Mouse (Mus musculus): ENCODE data around the gene Zfp609. TPM values are rescaled to one million over a fixed set of nuclear protein-coding genes. Genes with fewer than 3 reads are reported as not detected.
"Not testable (repeated sequence)": the region's sequence is repeated elsewhere in the genome, so short reads cannot be mapped to it uniquely, and the experiment has no call there.

The Zfp609 gene
- polyA plus RNA-seq, 1 experiment from 2014 or later = 12.1 TPM

DNA sequence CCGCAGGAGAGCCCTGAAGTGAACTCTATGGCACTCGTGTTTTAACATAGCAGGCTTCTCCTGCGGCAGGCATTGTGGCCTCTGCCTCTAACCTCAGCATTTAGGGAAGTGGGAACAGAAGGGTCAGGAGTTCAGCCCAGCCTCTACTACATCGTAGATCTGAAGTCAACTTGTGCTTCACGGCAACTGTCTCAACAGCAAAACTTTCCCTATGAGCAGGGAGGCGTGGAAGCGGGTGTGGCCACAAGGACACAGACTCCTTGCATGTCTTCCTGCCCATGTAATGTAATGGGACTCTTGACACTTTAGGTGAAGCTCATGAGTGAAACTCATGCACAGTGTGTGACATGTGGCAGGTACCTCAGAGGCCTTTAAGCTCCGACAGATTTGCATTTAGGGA is 171.8 kb downstream of the Zfp609 start:
- Histone ChIP-seq H3K27ac (no peak overlapping the region), H3K9ac (no peak overlapping the region), H3K9me3 (no peaks in the 10 kb centered on the region), H3K4me3 (no peak overlapping the region), H3K4me2 (replicated peaks) (no peak overlapping the region), H3K27me3 (replicated peaks) (no peaks in the 10 kb centered on the region), H3K36me3 (no peaks in the 10 kb centered on the region), H3K4me1 (no peaks in the 10 kb centered on the region)
- ATAC-seq (ENCODE audit: low FRiP score, low read depth) = no peak
- WGBS = 90% methylated on average over 8 of the region's 8 CpGs

DNA sequence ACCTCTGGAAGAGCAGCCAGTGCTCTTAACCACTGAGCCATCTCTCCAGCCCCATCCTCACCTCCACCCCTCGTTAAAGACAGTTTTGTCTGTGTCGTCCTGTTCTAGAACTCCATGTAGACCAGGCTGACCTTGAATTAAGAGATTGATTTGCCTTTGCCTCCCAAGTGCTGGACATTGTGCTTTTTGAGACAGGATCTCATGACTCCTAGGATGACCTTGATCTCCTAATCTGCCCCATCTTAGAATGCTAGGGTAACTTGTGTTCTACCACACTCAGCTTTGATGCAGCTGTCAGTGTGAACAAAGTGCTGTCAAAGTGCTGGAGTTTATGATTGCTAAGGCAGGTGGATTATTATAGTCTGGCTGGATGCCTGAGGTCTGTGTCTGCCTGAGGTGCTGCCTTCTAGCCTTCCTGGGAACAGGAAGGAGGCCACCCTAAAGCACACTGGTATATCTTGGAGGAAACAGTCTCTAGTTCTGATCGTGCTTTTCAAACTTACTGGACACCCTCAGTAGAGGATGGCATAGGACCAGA is 172.6 kb downstream of the Zfp609 start:
- H3K27me3 ChIP-seq (replicated peaks) = no peaks in the 10 kb centered on the region
- 85% methylated on average over 3 of the region's 3 CpGs for WGBS
- no peak overlapping the region for H3K4me3 ChIP-seq
- H3K27ac ChIP-seq = no peak overlapping the region
- no peak overlapping the region for H3K4me2 ChIP-seq (replicated peaks)
- H3K36me3 ChIP-seq = no peaks in the 10 kb centered on the region
- H3K9ac ChIP-seq = no peak overlapping the region
- no peaks in the 10 kb centered on the region for H3K9me3 ChIP-seq
- H3K4me1 ChIP-seq = no peaks in the 10 kb centered on the region
- ATAC-seq (ENCODE audit: low FRiP score, low read depth) = no peak

DNA sequence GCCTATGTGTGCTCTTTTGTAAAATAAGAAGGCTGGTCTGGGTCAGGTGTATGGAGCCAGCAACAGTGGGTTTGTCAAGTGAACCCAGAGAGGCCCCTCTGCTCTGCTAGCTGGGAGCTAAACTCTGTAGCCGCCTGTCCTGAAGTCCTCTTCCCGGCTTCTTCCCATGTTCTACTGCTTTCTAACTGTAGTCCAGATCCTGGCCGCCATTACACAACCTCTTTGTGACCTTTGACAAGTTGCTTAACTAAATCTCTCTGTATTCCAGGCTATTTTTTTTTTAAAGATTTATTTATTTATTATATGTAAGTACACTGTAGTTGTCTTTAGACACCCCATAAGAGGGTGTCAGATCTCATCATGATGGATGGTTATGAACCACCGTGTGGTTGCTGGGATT is 173.6 kb downstream of the Zfp609 start:
- H3K4me2 ChIP-seq (replicated peaks) = no peak overlapping the region
- H3K9me3 ChIP-seq = no peaks in the 10 kb centered on the region
- no peak overlapping the region for H3K9ac ChIP-seq
- no peak overlapping the region for H3K27ac ChIP-seq
- no peak for ATAC-seq (ENCODE audit: low FRiP score, low read depth)
- no peak overlapping the region for H3K4me3 ChIP-seq
- no peaks in the 10 kb centered on the region for H3K36me3 ChIP-seq
- WGBS = 97% methylated on average over 4 of the region's 4 CpGs
- H3K4me1 ChIP-seq = no peaks in the 10 kb centered on the region
- H3K27me3 ChIP-seq (replicated peaks) = no peaks in the 10 kb centered on the region

DNA sequence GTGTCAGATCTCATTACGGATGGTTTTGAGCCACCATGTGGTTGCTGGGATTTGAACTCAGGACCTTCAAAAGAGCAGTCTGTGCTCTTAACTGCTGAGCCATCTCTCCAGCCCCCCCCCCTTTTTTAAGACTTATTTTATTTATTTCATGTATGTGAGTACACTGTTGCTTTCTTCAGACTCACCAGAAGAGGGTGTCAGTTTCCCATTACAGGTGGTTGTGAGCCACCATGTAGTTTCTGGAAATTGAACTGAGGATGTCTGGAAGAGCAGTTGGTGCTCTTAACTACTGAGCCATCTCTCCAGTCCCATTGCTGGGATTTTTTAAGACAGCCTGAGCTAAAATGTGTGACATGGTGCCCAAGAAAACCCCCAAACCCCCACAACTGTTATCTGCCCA is 175.4 kb downstream of the Zfp609 start:
- WGBS = 88% methylated on average over 1 of the region's 1 CpGs
- ATAC-seq (ENCODE audit: low FRiP score, low read depth); H3K36me3 ChIP-seq: not testable (repeated sequence)

DNA sequence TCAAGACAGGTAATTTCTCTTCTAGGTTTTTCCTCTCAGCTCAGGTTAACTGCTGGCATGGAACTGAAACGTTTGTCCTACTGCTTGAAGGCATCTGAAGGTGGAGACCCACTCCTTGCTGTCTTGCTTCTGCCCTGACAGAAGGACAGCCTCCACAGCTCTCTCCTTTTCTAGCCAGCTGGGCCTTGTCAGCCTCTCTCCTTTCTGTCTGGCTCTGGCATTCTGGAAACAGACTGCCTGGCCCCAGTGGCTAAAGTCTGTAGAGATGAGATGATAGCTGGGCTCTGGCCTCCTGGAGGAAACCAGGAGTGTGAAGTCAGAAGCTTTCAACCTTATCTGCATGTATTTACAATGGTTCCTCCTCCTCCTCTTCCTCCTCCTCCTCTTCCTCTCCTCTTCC is 177.4 kb downstream of the Zfp609 start:
- no peaks in the 10 kb centered on the region for H3K4me1 ChIP-seq
- no peaks in the 10 kb centered on the region for H3K27me3 ChIP-seq (replicated peaks)
- WGBS = 64% methylated on average over 1 of the region's 1 CpGs
- no peak overlapping the region for H3K4me2 ChIP-seq (replicated peaks)
- no peak for ATAC-seq (ENCODE audit: low FRiP score, low read depth)
- no peak overlapping the region for H3K27ac ChIP-seq
- no peak overlapping the region for H3K4me3 ChIP-seq
- H3K9me3 ChIP-seq = no peaks in the 10 kb centered on the region
- no peak overlapping the region for H3K9ac ChIP-seq
- H3K36me3 ChIP-seq = no peaks in the 10 kb centered on the region

More for the DNA sequence above, 175.4 kb downstream of the Zfp609 start:
- not testable (repeated sequence) for H3K27me3 ChIP-seq (replicated peaks); H3K27ac ChIP-seq; H3K4me2 ChIP-seq (replicated peaks); H3K4me1 ChIP-seq; H3K4me3 ChIP-seq; H3K9me3 ChIP-seq; H3K9ac ChIP-seq

DNA sequence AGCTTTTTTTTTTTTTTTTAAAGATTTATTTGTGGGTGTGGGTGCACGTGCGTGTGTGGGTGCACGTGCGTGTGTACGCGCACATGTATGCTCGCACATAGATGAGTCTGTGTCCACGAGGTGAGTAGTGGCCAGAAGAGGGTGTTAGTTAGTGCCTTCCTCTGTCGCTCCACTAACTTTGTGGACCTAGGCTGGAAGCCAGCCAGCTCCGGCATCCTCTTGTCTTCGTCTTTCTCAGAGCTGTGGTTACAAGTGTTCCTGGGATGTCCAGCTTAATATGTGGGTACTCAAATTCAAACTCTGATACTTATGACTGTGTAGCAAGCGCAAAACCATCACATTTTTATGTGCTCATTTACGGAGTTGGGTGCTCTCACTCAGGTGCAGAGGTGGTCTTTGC is 178.6 kb downstream of the Zfp609 start:
- Histone ChIP-seq H3K36me3 (no peaks in the 10 kb centered on the region), H3K4me1 (no peaks in the 10 kb centered on the region), H3K9ac (no peak overlapping the region), H3K9me3 (no peaks in the 10 kb centered on the region), H3K4me2 (replicated peaks) (no peak overlapping the region), H3K4me3 (no peak overlapping the region), H3K27ac (no peak overlapping the region), H3K27me3 (replicated peaks) (no peaks in the 10 kb centered on the region)
- no peak for ATAC-seq (ENCODE audit: low FRiP score, low read depth)
- WGBS = 95% methylated on average over 13 of the region's 13 CpGs

DNA sequence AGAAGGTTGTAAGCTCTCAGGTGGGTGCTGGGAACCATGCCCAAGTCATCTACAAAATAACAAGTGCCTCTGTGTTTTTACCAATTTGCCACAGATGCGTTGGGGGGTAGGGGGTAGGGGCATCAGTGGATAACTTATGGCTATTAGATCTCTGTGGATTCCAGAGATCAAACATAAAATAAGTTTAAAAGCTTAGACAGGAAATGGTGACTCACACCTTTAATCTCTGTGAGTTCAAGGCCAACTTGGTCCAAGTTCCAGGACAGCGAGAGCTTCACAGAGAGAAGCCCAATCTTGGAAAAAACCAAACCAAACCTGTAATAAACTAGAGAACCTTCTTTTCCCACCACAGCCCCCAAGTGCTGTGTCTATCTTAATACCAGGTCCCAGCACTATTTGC is 180.6 kb downstream of the Zfp609 start:
- H3K4me2 ChIP-seq (replicated peaks) = no peak overlapping the region
- WGBS = 89% methylated on average over 2 of the region's 2 CpGs
- H3K4me3 ChIP-seq = no peak overlapping the region

DNA sequence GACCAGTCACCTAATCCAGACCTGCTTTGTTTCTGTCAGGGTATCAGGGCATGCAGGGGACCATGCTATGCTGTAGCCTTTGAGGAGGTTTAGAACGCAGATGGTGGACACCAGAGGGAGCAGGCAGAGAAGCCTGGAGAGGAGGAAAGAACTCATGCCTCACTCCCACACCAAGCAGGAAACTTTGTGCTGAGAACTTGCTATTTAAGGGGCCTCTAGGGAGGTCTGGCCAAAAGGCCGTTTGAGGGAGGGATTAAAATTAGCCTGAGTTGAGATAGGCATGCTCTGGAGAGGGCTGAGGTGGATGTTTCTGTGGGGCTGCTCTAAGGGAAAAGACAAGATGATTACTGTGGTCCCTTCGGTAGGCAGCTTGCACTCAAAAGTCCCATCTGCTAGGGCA is 181.4 kb downstream of the Zfp609 start:
- Histone ChIP-seq H3K36me3 (no peaks in the 10 kb centered on the region), H3K27ac (no peak overlapping the region), H3K9ac (no peak overlapping the region), H3K9me3 (no peaks in the 10 kb centered on the region), H3K4me3 (no peak overlapping the region), H3K27me3 (replicated peaks) (no peaks in the 10 kb centered on the region), H3K4me2 (replicated peaks) (no peak overlapping the region), H3K4me1 (peaks cover 7% of the 10 kb centered on the region; the same call in 1 of the 2 replicates)
- 73% methylated on average over 3 of the region's 3 CpGs for WGBS
- ATAC-seq (ENCODE audit: low FRiP score, low read depth) = no peak

More for the DNA sequence above, 180.6 kb downstream of the Zfp609 start:
- no peak overlapping the region for H3K9ac ChIP-seq
- H3K27me3 ChIP-seq (replicated peaks) = no peaks in the 10 kb centered on the region
- H3K36me3 ChIP-seq = no peaks in the 10 kb centered on the region
- H3K4me1 ChIP-seq = peaks cover 3% of the 10 kb centered on the region; the same call in 1 of the 2 replicates
- no peaks in the 10 kb centered on the region for H3K9me3 ChIP-seq
- no peak overlapping the region for H3K27ac ChIP-seq
- ATAC-seq (ENCODE audit: low FRiP score, low read depth) = no peak

DNA sequence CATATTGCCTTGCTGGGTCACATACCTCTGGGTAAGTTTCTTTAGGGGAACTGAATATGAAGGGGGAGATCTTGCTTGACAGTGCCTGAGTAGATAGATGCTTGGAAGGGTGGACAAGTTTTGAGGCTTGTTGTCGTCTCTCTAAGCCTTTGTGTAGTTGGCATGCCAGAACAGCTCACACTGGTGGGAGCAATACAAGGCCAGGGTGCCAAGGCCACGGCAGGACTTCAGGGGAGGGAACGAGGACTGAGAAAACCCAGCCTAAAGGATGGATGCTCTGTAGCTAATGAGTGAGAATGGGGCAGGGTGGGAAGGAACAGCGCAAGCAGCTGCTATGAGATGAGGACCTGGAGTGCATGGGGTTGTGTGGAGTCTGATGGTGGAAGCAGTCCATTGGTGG is 182.4 kb downstream of the Zfp609 start:
- no peaks in the 10 kb centered on the region for H3K27me3 ChIP-seq (replicated peaks)
- H3K36me3 ChIP-seq = no peaks in the 10 kb centered on the region
- no peak for ATAC-seq (ENCODE audit: low FRiP score, low read depth)
- peaks cover 7% of the 10 kb centered on the region; the same call in 1 of the 2 replicates for H3K4me1 ChIP-seq
- H3K4me2 ChIP-seq (replicated peaks) = no peak overlapping the region
- no peak overlapping the region for H3K4me3 ChIP-seq
- no peak overlapping the region for H3K27ac ChIP-seq
- H3K9me3 ChIP-seq = no peaks in the 10 kb centered on the region
- no peak overlapping the region for H3K9ac ChIP-seq
- WGBS = 91% methylated on average over 4 of the region's 4 CpGs

DNA sequence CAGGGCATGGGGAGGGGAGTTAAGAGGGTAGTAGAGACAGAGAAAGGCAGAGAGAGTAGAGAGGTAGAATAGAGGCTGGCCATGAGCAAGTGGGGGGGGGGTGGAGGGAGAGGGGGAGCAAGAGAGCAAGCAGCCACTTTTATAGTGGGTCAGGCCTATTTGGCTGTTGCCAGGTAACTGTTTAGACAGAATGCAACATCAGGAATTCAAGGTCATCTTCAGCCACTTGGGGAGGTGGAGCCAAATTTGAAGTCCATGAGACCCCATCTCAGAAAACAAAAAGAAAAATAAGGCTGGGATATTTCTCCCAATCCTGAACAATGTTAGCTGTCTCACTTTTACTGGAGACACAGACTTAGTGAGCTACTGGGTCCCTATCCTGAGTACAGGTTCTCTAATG is 184.8 kb downstream of the Zfp609 start:
- no peak for ATAC-seq (ENCODE audit: low FRiP score, low read depth)
- Histone ChIP-seq H3K9me3 (no peaks in the 10 kb centered on the region), H3K4me2 (replicated peaks) (no peak overlapping the region), H3K27me3 (replicated peaks) (0 out of 2 replicates have a peak, but pooled peaks cover 3% of the 10 kb centered on the region), H3K4me3 (no peak overlapping the region), H3K36me3 (no peaks in the 10 kb centered on the region), H3K4me1 (peaks cover 7% of the 10 kb centered on the region; the same call in 1 of the 2 replicates), H3K9ac (no peak overlapping the region), H3K27ac (no peak overlapping the region)

Other genes starting within 250 kb of the Zfp609 start
- 11.6 and 12.4 TPM in 2 replicates for gene Plekho2, start 247.5 kb downstream of the Zfp609 start, polyA plus RNA-seq (2016; fragmentation: Nextera tagmentation; extraction: Ambion mirVana)
- 14.7 and 15.8 TPM in 2 replicates for gene Pif1, start 240.4 kb downstream of the Zfp609 start, polyA plus RNA-seq (2016; fragmentation: Nextera tagmentation; extraction: Ambion mirVana)
- gene Rbpms2, start 197.9 kb downstream of the Zfp609 start, polyA plus RNA-seq (2016; fragmentation: Nextera tagmentation; extraction: Ambion mirVana) = 10.2 and 10.3 TPM in 2 replicates
- 331 and 337 TPM in 2 replicates for gene Oaz2, start 159.6 kb downstream of the Zfp609 start, polyA plus RNA-seq (2016; fragmentation: Nextera tagmentation; extraction: Ambion mirVana)
- 125 and 146 TPM in 2 replicates for gene Pclaf, start 62.7 kb upstream of the Zfp609 start, polyA plus RNA-seq (2016; fragmentation: Nextera tagmentation; extraction: Ambion mirVana)
- gene Trip4, start 81.2 kb upstream of the Zfp609 start, polyA plus RNA-seq (2016; fragmentation: Nextera tagmentation; extraction: Ambion mirVana) = 32.6 and 39.0 TPM in 2 replicates
- 22.3 and 23.0 TPM in 2 replicates for gene Csnk1g1, start 81.4 kb upstream of the Zfp609 start, polyA plus RNA-seq (2016; fragmentation: Nextera tagmentation; extraction: Ambion mirVana)
- gene Ppib, start 232.7 kb upstream of the Zfp609 start, polyA plus RNA-seq (2016; fragmentation: Nextera tagmentation; extraction: Ambion mirVana) = 452 and 475 TPM in 2 replicates
- 4.2 and 4.7 TPM in 2 replicates for gene Snx22, start 242.2 kb upstream of the Zfp609 start, polyA plus RNA-seq (2016; fragmentation: Nextera tagmentation; extraction: Ambion mirVana)

Data from neural tube, embryonic 12.5 days (tissue).